Mouse (Mus musculus) 416B (cell line): ENCODE results near the gene 2310033P09Rik.

Experiments
- DNase-seq: peaks from one replicate; pipeline ENCODE4 v3.0.0; 2011; ENCODE audit warnings: low read depth

The 2310033P09Rik gene

DNA sequence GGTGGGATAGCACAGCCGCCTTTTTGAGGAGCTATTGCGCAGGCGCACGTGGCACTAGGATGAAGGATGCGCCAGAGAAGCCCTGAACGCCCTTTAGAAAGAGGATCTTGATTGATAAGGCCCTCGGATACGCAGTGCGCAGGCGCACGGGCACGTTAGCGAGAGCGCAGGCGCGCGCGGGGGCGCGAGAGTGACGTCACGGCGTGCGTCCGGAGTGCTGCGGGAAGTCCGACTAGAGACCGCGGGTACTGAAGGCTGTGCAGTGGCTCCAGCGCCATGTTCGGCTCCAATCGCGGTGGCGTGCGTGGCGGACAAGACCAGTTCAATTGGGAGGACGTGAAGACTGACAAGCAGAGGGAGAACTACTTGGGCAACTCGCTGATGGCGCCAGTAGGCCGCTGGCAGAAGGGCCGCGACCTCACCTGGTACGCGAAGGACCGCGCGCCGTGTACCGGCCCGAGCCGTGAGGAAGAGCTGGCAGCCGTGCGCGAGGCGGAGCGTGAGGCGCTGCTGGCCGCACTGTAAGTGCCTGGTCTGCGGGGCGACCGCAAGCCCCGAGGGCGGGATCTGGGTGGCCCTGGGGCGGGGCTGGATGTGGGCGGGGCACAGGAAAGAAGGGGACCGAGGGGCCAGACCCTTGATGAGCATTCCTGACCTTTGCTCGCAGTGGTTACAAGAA lies at the start of gene 2310033P09Rik:
Gene 2310033P09Rik (plus strand): TSS at position 169 of the 679 bp plus-strand sequence.
- DNase-seq = peak; percentile 95

DNA sequence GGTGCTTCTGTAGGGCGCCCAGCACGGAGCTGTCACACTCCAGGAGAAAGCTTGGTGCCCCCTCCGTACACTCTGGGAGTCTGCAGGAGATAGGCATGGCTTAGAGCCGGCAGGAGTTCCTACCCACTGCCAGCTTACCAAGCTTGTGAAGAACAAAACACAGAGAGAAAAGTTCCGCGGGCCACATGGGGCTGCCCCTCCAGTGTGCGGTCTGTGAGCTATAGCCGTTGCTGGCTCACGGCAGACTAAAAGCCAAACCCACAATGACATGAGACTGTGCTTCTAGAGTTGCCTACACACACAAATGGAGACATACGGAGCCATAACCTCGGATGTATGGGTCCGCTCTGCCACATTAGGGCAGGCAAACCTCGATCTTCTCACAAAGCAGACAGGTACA lies 49.0 kb upstream of the 2310033P09Rik start:
- DNase-seq = no peak

DNA sequence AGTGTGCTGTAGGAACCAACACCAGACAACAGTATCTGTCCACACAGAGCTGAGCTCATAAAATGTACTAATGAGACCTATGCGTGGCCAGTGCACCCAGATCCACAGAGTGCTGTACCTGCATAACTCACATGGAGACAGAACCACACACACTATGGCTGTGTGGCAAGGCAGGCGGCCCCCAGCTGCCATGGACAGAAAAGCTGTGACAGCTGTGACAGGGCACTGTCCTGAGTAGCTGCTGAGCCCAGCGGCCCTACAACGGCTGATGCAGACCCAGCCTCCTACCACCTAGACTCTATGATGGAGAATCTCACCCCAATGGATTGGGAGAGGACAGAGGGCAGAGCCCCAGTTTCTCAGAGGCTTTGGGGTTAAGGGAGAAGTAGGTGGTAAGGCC lies 48.6 kb upstream of the 2310033P09Rik start:
- no peak for DNase-seq

GRCm38 (mm10) chr11:59161398-59161797 lies 46.7 kb upstream of the 2310033P09Rik start:
- DNase-seq = no peak

- DNase-seq = no peak
Measured at GRCm38 (mm10) chr11:59162443-59163254, 45.5 kb upstream of the 2310033P09Rik start.

DNA sequence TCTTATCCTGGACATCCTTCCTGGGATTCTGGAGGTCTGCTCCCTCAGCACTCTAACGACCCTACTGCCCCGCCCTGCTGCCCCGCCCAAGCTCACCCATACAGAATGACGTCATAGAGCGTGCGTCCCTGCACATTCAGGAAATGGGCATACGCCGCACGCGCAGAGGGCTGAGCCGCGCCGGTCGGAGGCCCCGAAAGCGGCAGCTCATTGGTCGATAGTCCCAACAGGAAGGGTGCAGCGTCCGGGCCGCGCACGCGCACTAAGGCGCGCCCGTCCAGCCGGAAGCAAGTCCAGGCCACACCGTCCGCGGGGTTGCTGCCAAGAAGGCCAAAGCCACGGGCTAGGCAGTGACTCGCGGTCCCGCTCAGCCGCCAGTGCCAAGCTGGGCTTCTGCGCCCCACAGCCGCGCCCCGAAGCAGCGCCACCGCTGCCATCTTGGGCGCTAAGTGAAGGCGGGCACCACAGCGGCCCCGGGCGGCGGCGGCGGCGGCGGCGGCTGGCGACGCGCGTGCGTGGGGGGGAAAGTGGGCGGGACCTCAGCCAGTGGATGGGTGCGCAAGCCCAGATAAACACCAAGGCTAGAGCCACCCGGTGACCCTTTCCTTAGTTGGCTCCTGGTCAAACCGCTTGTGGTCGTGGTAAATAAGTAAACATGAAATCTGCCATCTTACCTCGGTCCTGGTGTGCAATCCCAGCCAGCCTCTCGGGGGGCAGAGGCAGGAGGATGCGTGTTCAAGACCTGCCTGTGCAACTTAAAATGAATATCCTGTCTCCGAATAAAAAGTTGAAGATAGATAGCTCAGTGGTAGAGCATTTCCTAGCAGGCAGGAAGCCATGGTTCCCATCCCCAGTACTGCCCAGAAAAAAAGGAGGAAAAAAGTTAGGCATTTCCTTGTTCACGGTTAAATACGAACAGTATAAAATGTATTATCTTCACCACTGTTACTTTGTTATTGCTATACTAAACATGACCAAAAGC lies 44.6 kb upstream of the 2310033P09Rik start, which contains the start of gene Iba57:
Gene Iba57 (minus strand): TSS at position 485 of the 982 bp plus-strand sequence.
- DNase-seq = peak; percentile 99

DNA sequence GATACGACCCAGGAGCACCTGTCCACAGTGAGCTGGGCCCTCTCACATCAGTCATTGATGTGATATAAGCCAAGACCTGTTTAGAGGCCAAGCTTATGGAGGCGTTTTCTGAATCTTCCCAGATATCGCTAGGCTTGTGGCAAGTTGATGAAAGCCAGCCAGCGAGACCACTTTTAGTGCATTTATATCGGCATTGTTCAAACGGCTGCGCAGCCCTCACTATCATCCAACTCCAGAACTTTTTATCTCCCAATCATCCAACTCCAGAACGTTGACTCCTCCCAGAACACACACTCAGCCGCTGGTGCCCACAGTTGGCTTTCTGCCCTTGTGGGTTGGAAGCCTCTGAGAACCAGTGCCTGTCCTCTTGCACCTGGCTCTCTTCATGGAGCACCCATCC lies 43.7 kb upstream of the 2310033P09Rik start:
- DNase-seq = peak; percentile 51

GRCm38 (mm10) chr11:59165616-59166241 lies 42.4 kb upstream of the 2310033P09Rik start:
- DNase-seq = peak; percentile 7

DNA sequence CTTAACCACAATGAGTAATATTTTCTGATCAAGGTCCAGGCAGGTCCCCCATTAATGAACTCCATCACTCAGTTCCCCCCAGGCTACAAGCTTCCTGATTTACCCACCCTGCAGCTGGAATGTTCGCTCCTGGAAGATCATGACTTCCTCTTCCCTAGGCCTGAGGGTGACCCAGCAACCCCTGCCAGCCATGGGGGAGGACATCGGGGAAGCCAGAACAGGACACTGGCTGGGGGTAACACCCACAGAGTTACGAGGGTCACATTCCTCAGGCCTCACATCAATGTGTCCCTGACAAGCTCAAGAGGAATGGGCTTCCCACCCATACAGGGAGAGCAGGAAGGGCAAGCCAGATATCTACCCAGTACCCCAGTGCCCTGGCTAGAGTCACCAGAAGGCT lies 38.3 kb upstream of the 2310033P09Rik start:
- DNase-seq = no peak

- DNase-seq = no peak
Measured at GRCm38 (mm10) chr11:59170549-59170948, 37.6 kb upstream of the 2310033P09Rik start.

DNA sequence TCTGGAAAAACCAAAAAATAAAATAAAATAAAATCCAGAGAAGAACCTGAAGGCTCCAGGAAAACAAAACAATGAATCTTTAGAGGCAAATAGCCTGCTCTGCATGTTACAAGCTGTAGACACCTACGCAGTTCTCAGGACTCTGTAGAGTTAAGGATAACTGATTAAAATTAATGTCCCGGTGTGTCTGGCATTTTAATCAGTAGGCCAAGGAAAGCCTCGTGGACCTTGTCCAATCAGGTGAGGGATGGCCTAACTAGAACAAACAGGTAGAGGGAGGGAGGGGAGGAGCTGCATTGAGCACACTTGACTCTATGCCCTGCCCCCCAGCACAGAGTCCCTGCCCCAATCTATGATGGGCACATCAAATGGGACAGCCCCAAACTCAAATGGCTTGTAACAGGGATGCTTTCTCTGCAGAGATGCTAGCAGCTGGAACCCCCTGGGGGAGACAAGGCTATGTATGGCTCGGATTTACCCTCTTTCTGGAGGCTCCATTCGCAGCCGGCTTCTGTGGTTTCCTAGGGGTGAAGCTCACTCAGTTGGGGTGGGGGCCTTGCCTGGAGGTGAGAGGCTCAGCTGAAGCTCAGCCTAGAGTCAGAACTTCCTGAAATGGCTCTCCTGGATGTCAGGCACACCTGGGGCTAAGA lies 33.8 kb upstream of the 2310033P09Rik start:
- no peak for DNase-seq

DNA sequence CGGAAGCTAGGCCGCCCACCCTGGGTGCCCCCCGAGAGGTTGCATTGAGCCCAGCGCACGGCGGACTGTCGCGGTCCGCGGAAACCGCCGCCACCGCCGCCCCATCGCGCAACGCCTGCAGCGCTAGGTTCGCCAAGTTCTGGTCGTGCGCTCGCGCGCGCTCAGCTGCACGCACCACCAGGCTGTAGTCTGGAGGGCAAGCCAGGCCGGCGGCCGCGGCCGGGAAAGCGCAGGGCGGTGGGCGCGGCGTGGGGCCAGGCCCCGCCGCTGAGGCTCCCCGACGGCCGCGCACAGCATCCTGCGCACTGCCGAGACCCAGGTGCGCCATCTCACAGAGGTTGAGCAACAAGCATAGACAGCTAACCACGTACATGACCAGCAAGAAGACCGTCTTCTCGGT lies 31.6 kb upstream of the 2310033P09Rik start:
- DNase-seq = no peak

- DNase-seq = no peak
Measured at GRCm38 (mm10) chr11:59176921-59177320, 31.2 kb upstream of the 2310033P09Rik start.

DNA sequence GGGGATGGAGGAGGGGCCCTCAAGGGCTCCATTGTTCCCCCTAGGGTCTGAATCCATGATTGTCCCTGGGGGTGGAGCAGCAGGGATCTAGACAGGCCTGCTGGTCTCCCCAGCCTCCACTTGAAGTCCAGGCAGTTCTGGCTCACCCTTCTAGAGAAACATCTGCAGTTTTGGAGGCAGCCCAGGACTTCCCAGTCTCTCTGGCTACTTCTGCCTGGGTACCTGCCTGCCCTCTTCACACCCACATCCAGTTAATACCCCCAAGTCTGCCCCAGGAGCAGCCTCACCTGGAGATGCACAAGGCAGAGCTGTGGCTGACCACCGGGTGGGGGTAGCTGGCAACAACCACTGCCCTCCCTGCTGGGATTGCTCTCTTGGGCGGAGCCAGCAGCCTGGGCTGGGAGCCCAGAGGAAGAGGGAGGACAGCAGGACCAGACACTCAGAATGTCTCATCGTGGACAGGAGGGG lies 25.2 kb upstream of the 2310033P09Rik start, which contains the start of gene Gjc2:
Gene Gjc2 (minus strand): TSS at position 350 of the 468 bp plus-strand sequence.
- no peak for DNase-seq

GRCm38 (mm10) chr11:59183821-59184220 lies 24.3 kb upstream of the 2310033P09Rik start:
- DNase-seq = peak; percentile 58

- DNase-seq = no peak
Measured at GRCm38 (mm10) chr11:59185490-59185889, 22.6 kb upstream of the 2310033P09Rik start.

- no peak for DNase-seq
Measured at GRCm38 (mm10) chr11:59187706-59188105, 20.4 kb upstream of the 2310033P09Rik start.

- DNase-seq = peak; percentile 95
Measured at GRCm38 (mm10) chr11:59191231-59192058, 16.7 kb upstream of the 2310033P09Rik start.

- no peak for DNase-seq
Measured at GRCm38 (mm10) chr11:59192059-59192386, 16.1 kb upstream of the 2310033P09Rik start, which contains the start of gene Guk1. Gene Guk1 (minus strand): TSS chr11:59192212.

GRCm38 (mm10) chr11:59196230-59196629 lies 11.9 kb upstream of the 2310033P09Rik start:
- no peak for DNase-seq
